Mouse (Mus musculus) myocyte (in vitro differentiated cells): ENCODE results near the gene Olfr922.

Source experiments
- E2F4 ChIP-seq: IDR thresholded peaks from one replicate; pipeline ENCODE4 v1.6.1; 2011; ENCODE audit warnings: mild to moderate bottlenecking, control low read depth, moderate library complexity; ENCODE audit not compliant: insufficient read depth
- MAX ChIP-seq: IDR thresholded peaks from one replicate; pipeline ENCODE4 v1.6.1; 2011; ENCODE audit warnings: low read depth, mild to moderate bottlenecking, control low read depth
- MYOD1 ChIP-seq, 3 experiments: IDR thresholded peaks; one replicate each; pipeline ENCODE4 v1.6.1; 2011; ENCODE audit warnings: control low read depth in 2 of 3, low read depth in 2 of 3, mild to moderate bottlenecking in 2 of 3, moderate library complexity in 1 of 3; ENCODE audit not compliant: insufficient read length in 2 of 3, control insufficient read depth in 1 of 3
- MYOG ChIP-seq, 3 experiments: IDR thresholded peaks; one replicate each; pipeline ENCODE4 v1.6.1; 2011; ENCODE audit warnings: control low read depth in 2 of 3, low read depth in 2 of 3, mild to moderate bottlenecking in 2 of 3; ENCODE audit not compliant: insufficient read length in 2 of 3, control insufficient read depth in 1 of 3, insufficient read depth in 1 of 3
- POLR2A ChIP-seq: IDR thresholded peaks from one replicate; pipeline ENCODE4 v1.6.1; 2011; ENCODE audit warnings: low read depth, mild to moderate bottlenecking, control low read depth, moderate library complexity; ENCODE audit not compliant: insufficient read length
- POLR2AphosphoS2 ChIP-seq: IDR thresholded peaks from one replicate; pipeline ENCODE4 v1.6.1; 2011; ENCODE audit warnings: low read depth, control low read depth; ENCODE audit not compliant: insufficient read length
- SRF ChIP-seq: IDR thresholded peaks from one replicate; pipeline ENCODE4 v1.6.1; 2011; ENCODE audit warnings: low read depth; ENCODE audit not compliant: control insufficient read depth, insufficient read length
- TCF12 ChIP-seq: IDR thresholded peaks from one replicate; pipeline ENCODE4 v1.6.1; 2011; ENCODE audit warnings: mild to moderate bottlenecking, control low read depth; ENCODE audit not compliant: poor library complexity, insufficient read depth, severe bottlenecking
- TCF3 ChIP-seq: IDR thresholded peaks from one replicate; pipeline ENCODE4 v1.6.1; 2011; ENCODE audit warnings: low read depth, control low read depth; ENCODE audit not compliant: insufficient read length
- USF1 ChIP-seq: IDR thresholded peaks from one replicate; pipeline ENCODE4 v1.6.1; 2011; ENCODE audit warnings: low read depth, mild to moderate bottlenecking, control low read depth, moderate library complexity

DNA sequence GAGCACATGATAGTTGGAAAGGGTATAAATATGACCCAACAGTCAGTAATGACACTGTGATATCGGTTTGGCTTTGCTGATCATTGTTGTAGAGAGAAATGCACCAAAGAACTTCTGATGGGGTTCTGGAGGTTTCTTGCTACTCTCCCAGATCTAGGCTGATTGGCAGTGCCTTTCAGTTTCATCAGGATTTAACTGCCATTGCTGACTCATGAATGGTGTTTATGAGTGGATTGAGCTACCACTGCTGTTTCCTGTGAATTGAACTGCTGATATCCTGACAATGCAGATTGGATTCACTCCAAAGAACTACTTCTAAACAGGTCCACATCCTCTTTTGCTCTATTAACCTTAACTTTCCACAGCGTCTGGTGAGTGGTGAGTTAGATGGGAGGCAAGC lies 21.7 kb upstream of the Olfr922 start:
- TF ChIP-seq MAX (no peak), TCF12 (no peak), POLR2A (no peak), E2F4 (no peak), MYOG (IDR thresholded peaks at IDR 0.05; ENCODE audit: control insufficient read depth in 1 of 3, insufficient read depth in 1 of 3, insufficient read length in 2 of 3, low read depth in 2 of 3) (no peak), TCF3 (no peak), POLR2AphosphoS2 (no peak), MYOD1 (IDR thresholded peaks at IDR 0.05; ENCODE audit: control insufficient read depth in 1 of 3, insufficient read length in 2 of 3, low read depth in 2 of 3) (no peak), USF1 (no peak), SRF (no peak)
